10 mouse cellular contexts compared by ENCODE assay signal in genomic region chr7:55784580-55784979, GRCm38 (mm10). TPM values are rescaled to one million over a fixed set of nuclear protein-coding genes. Genes with fewer than 3 reads are reported as not detected.
DNase-seq lines count a peak whose midpoint lies in the region; ATAC-seq and TF ChIP-seq lines count a peak whose summit lies in the region.
"Had no signal": no experiment of that assay in that cellular context is flagged by ENCODE, and none has a peak within 500 bp of the region (broad histone marks: within the 10 kb centered on the region; RNA-seq: fewer than 3 reads in every experiment).

No protein-coding gene starts in this region.

- WGBS in kidney, postnatal 0 days: 39% methylated on average over 3 of the region's 3 CpGs
- WGBS in liver, embryonic 11.5 days: 27% methylated on average over 3 of the region's 3 CpGs
- WGBS in hindbrain, embryonic 14.5 days: 92% methylated on average over 3 of the region's 3 CpGs

- H3K36me3 ChIP-seq in kidney, postnatal 0 days (ENCODE audit: insufficient read depth, low read length): no peaks in the 10 kb centered on the region
- no peaks in the 10 kb centered on the region for H3K36me3 ChIP-seq in liver, embryonic 11.5 days (ENCODE audit: control insufficient read depth, insufficient read depth, low read length)
- H3K36me3 ChIP-seq in hindbrain, embryonic 14.5 days (replicated peaks; ENCODE audit: control insufficient read depth, insufficient read depth): no peaks in the 10 kb centered on the region
- H3K36me3 ChIP-seq: neural tube, embryonic 12.5 days had no signal

- H3K4me3 ChIP-seq in kidney, postnatal 0 days (replicated peaks; ENCODE audit: low read depth, low read length): no peak overlapping the region
- H3K4me3 ChIP-seq in liver, embryonic 11.5 days (ENCODE audit: low read depth, low read length): no peak overlapping the region
- H3K4me3 ChIP-seq in hindbrain, embryonic 14.5 days (replicated peaks; ENCODE audit: low read length): no peak overlapping the region
- H3K4me3 ChIP-seq: neural tube, embryonic 12.5 days had no signal

- no peak; the same call in 1 of the 2 replicates for ATAC-seq in kidney, postnatal 0 days (replicated peaks; ENCODE audit: low FRiP score, low read depth)
- ATAC-seq in common myeloid progenitor, adult 5-6 weeks (replicated peaks; ENCODE audit: low read depth, poor library complexity, severe bottlenecking): peak; percentile 99
- peak; percentile 49; the same call in 1 of the 2 replicates for ATAC-seq in liver, embryonic 11.5 days (replicated peaks; ENCODE audit: low FRiP score)
- ATAC-seq in hindbrain, embryonic 14.5 days (ENCODE audit: low FRiP score): no peak

- no peak overlapping the region for H3K4me2 ChIP-seq in kidney, postnatal 0 days (ENCODE audit: low read length)
- H3K4me2 ChIP-seq in liver, embryonic 11.5 days: no peak overlapping the region
- no peak overlapping the region for H3K4me2 ChIP-seq in hindbrain, embryonic 14.5 days (replicated peaks)
- H3K4me2 ChIP-seq: neural tube, embryonic 12.5 days had no signal

- no peak overlapping the region for H3K9ac ChIP-seq in kidney, postnatal 0 days (ENCODE audit: low read depth, low read length)
- no peak overlapping the region for H3K9ac ChIP-seq in liver, embryonic 11.5 days (ENCODE audit: low read depth, low read length)
- no peak overlapping the region for H3K9ac ChIP-seq in hindbrain, embryonic 14.5 days
- H3K9ac ChIP-seq: neural tube, embryonic 12.5 days had no signal

- H3K27ac ChIP-seq in kidney, postnatal 0 days: no peak overlapping the region
- H3K27ac ChIP-seq in liver, embryonic 11.5 days (ENCODE audit: low read depth, low read length): no peak overlapping the region
- no peak overlapping the region for H3K27ac ChIP-seq in hindbrain, embryonic 14.5 days
- H3K27ac ChIP-seq: neural tube, embryonic 12.5 days had no signal

- DNase-seq in kidney, postnatal 0 days (ENCODE audit: low spot score): peak; percentile 21
- DNase-seq in kidney, adult 11 months: no peak
- DNase-seq in liver, embryonic 11.5 days (ENCODE audit: low spot score): no peak
- DNase-seq in skeletal muscle tissue, adult 2 months (ENCODE audit: low read depth, low spot score): peak; percentile 52
- no peak for DNase-seq in cerebellum, postnatal 14 days
- DNase-seq in hindbrain, embryonic 14.5 days (ENCODE audit: low spot score): no peak
- DNase-seq in cerebellum, adult 9-11 months: no peak
- DNase-seq: gastrocnemius, postnatal 10 days had no signal

- H3K27me3 ChIP-seq in kidney, postnatal 0 days (ENCODE audit: insufficient read depth, low read length): no peaks in the 10 kb centered on the region
- H3K27me3 ChIP-seq in liver, embryonic 11.5 days (replicated peaks; ENCODE audit: control insufficient read depth, insufficient read depth, low read length): no peaks in the 10 kb centered on the region
- no peaks in the 10 kb centered on the region for H3K27me3 ChIP-seq in hindbrain, embryonic 14.5 days (ENCODE audit: control insufficient read depth, insufficient read depth, low read length)
- H3K27me3 ChIP-seq: neural tube, embryonic 12.5 days had no signal

- no peaks in the 10 kb centered on the region for H3K9me3 ChIP-seq in kidney, postnatal 0 days (replicated peaks; ENCODE audit: low read length)
- no peaks in the 10 kb centered on the region for H3K9me3 ChIP-seq in liver, embryonic 11.5 days (ENCODE audit: control insufficient read depth, low read length)
- H3K9me3 ChIP-seq in hindbrain, embryonic 14.5 days (ENCODE audit: control insufficient read depth, low read length): no peaks in the 10 kb centered on the region
- H3K9me3 ChIP-seq: neural tube, embryonic 12.5 days had no signal

- no peaks in the 10 kb centered on the region for H3K4me1 ChIP-seq in kidney, postnatal 0 days (replicated peaks; ENCODE audit: insufficient read depth, low read length)
- no peaks in the 10 kb centered on the region for H3K4me1 ChIP-seq in liver, embryonic 11.5 days (replicated peaks; ENCODE audit: control insufficient read depth, insufficient read depth, low read length)
- H3K4me1 ChIP-seq in hindbrain, embryonic 14.5 days (replicated peaks; ENCODE audit: control insufficient read depth, insufficient read depth, low read length): no peaks in the 10 kb centered on the region
- H3K4me1 ChIP-seq: neural tube, embryonic 12.5 days had no signal

- TF ChIP-seq CTCF in kidney, postnatal 0 days (IDR thresholded peaks at IDR 0.05; ENCODE audit: low read depth): no peak

RNA-seq across cellular contexts. Expression of gene Tubgcp5, which starts 9.4 kb away (rescaled TPM):
- 19.5 and 19.8 TPM in 2 replicates for polyA plus RNA-seq in kidney, postnatal 0 days (2015; fragmentation: Nextera tagmentation; extraction: Ambion mirVana)
- total RNA-seq in common myeloid progenitor, adult 5-6 weeks (2017): 53.2 and 63.7 TPM in 2 replicates
- polyA plus RNA-seq in liver, embryonic 11.5 days (2014; fragmentation: Nextera tagmentation; extraction: Ambion mirVana): 24.1 and 25.0 TPM in 2 replicates
- polyA plus RNA-seq in hindbrain, embryonic 14.5 days (2014; fragmentation: Nextera tagmentation; extraction: Ambion mirVana): 33.3 and 36.7 TPM in 2 replicates

RNA-seq across cellular contexts. Expression of gene Siglech, which starts 16.6 kb away (rescaled TPM):
- 0.10 and 0.20 TPM in 2 replicates for polyA plus RNA-seq in kidney, postnatal 0 days (2015; fragmentation: Nextera tagmentation; extraction: Ambion mirVana)
- total RNA-seq in common myeloid progenitor, adult 5-6 weeks (2017): 0.09 TPM in 1 of 2 replicates, not detected in the other
- polyA plus RNA-seq in liver, embryonic 11.5 days (2014; fragmentation: Nextera tagmentation; extraction: Ambion mirVana): 0.16 TPM in 1 of 2 replicates, not detected in the other
- polyA plus RNA-seq in hindbrain, embryonic 14.5 days (2014; fragmentation: Nextera tagmentation; extraction: Ambion mirVana): 2.3 and 2.8 TPM in 2 replicates

RNA-seq across cellular contexts. Expression of gene Cyfip1, which starts 57.0 kb away (rescaled TPM):
- polyA plus RNA-seq in kidney, postnatal 0 days (2015; fragmentation: Nextera tagmentation; extraction: Ambion mirVana): 64.0 and 74.2 TPM in 2 replicates
- 45.0 and 59.6 TPM in 2 replicates for total RNA-seq in common myeloid progenitor, adult 5-6 weeks (2017)
- polyA plus RNA-seq in liver, embryonic 11.5 days (2014; fragmentation: Nextera tagmentation; extraction: Ambion mirVana): 47.8 and 56.7 TPM in 2 replicates
- polyA plus RNA-seq in hindbrain, embryonic 14.5 days (2014; fragmentation: Nextera tagmentation; extraction: Ambion mirVana): 50.0 and 54.3 TPM in 2 replicates

Comparison
In these comparisons a context has a peak if more than half of its experiments do, and no peak if none do; other contexts are left out.
1. DNase-seq: peak in kidney, postnatal 0 days (single experiment) and skeletal muscle tissue, adult 2 months (single experiment); none in kidney, adult 11 months (single experiment), liver, embryonic 11.5 days (single experiment), cerebellum, postnatal 14 days (0 of 2), hindbrain, embryonic 14.5 days (single experiment) and cerebellum, adult 9-11 months (single experiment).
2. ATAC-seq: peak in common myeloid progenitor, adult 5-6 weeks (single experiment) and liver, embryonic 11.5 days (single experiment); none in kidney, postnatal 0 days (single experiment) and hindbrain, embryonic 14.5 days (single experiment).